Mouse (Mus musculus): ENCODE measurements at regions not wholly inside any gene's neighbourhood (a gene's known extent, or its start where the extent isn't known, plus 50 kb on each side); places are given as distances from the start of the nearest gene placed in this dataset.

GRCm38 (mm10) chr14:100610017-100610760 lies 325.7 kb upstream of the Klf12 start:
- DNase-seq (ENCODE audit: low read depth, low spot score) = no peak

- DNase-seq (ENCODE audit: low read depth, low spot score) = no peak
These were observed 322.6 kb upstream of the Klf12 start for GRCm38 (mm10) chr14:100607109-100607508.

- no peak for DNase-seq (ENCODE audit: low read depth, low spot score)
These were observed 316.5 kb upstream of the Klf12 start for GRCm38 (mm10) chr14:100600886-100601451.

- DNase-seq (ENCODE audit: low read depth, low spot score) = peak; percentile 54
These were observed 285.5 kb upstream of the Klf12 start for GRCm38 (mm10) chr14:100570026-100570425.

GRCm38 (mm10) chr14:100561884-100562283 lies 277.4 kb upstream of the Klf12 start:
- no peak for DNase-seq (ENCODE audit: low read depth, low spot score)

- no peak for DNase-seq (ENCODE audit: low read depth, low spot score)
These were observed 273.9 kb upstream of the Klf12 start for GRCm38 (mm10) chr14:100558378-100558777.

- DNase-seq (ENCODE audit: low read depth, low spot score) = no peak
These were observed 268.0 kb upstream of the Klf12 start for GRCm38 (mm10) chr14:100552466-100552865.

- no peak for DNase-seq (ENCODE audit: low read depth, low spot score)
These were observed 265.8 kb upstream of the Klf12 start for GRCm38 (mm10) chr14:100550266-100550665.

GRCm38 (mm10) chr14:100530217-100530616 lies 245.7 kb upstream of the Klf12 start:
- no peak for DNase-seq (ENCODE audit: low read depth, low spot score)

GRCm38 (mm10) chr14:100529758-100530157 lies 245.3 kb upstream of the Klf12 start:
- no peak for DNase-seq (ENCODE audit: low read depth, low spot score)

- no peak for DNase-seq (ENCODE audit: low read depth, low spot score)
These were observed 224.9 kb upstream of the Klf12 start for GRCm38 (mm10) chr14:100509396-100509795.

- DNase-seq (ENCODE audit: low read depth, low spot score) = no peak
These were observed 223.6 kb upstream of the Klf12 start for GRCm38 (mm10) chr14:100508087-100508486.

GRCm38 (mm10) chr14:100507616-100508015 lies 223.1 kb upstream of the Klf12 start:
- DNase-seq (ENCODE audit: low read depth, low spot score) = no peak

- DNase-seq (ENCODE audit: low read depth, low spot score) = no peak
These were observed 204.4 kb upstream of the Klf12 start for GRCm38 (mm10) chr14:100488837-100489236.

GRCm38 (mm10) chr14:100485489-100485888 lies 201.0 kb upstream of the Klf12 start:
- peak; percentile 24 for DNase-seq (ENCODE audit: low read depth, low spot score)

GRCm38 (mm10) chr14:100484101-100484500 lies 199.6 kb upstream of the Klf12 start:
- DNase-seq (ENCODE audit: low read depth, low spot score) = peak; percentile 13

- DNase-seq (ENCODE audit: low read depth, low spot score) = peak; percentile 20
These were observed 193.3 kb upstream of the Klf12 start for GRCm38 (mm10) chr14:100477595-100478380.

- DNase-seq (ENCODE audit: low read depth, low spot score) = no peak
These were observed 183.8 kb upstream of the Klf12 start for GRCm38 (mm10) chr14:100468311-100468710.

GRCm38 (mm10) chr14:100462321-100462720 lies 177.8 kb upstream of the Klf12 start:
- DNase-seq (ENCODE audit: low read depth, low spot score) = no peak

GRCm38 (mm10) chr14:100461141-100462043 lies 176.9 kb upstream of the Klf12 start:
- peak; percentile 76 for DNase-seq (ENCODE audit: low read depth, low spot score)

GRCm38 (mm10) chr14:100459601-100460290 lies 175.3 kb upstream of the Klf12 start:
- peak; percentile 49 for DNase-seq (ENCODE audit: low read depth, low spot score)

Measured in ES-CJ7 (cell line).